ENCODE assay signal across 23 mouse cellular contexts in genomic region chr2:168667745-168668144, GRCm38 (mm10).
"Had no signal": no experiment of that assay in that cellular context is flagged by ENCODE, and none has a peak within 500 bp of the region (broad histone marks: within the 10 kb centered on the region; RNA-seq: fewer than 3 reads in every experiment).

No protein-coding gene starts in this region.

- H3K27me3 ChIP-seq: kidney, embryonic 15.5 days; limb, embryonic 12.5 days; limb, embryonic 15.5 days; neural tube, embryonic 12.5 days; neural tube, embryonic 15.5 days; stomach, embryonic 15.5 days had no signal

- H3K36me3 ChIP-seq: kidney, embryonic 15.5 days; stomach, embryonic 15.5 days had no signal

- H3K9ac ChIP-seq: kidney, embryonic 15.5 days; limb, embryonic 12.5 days; limb, embryonic 15.5 days; liver, embryonic 14.5 days; liver, postnatal 0 days; lung, embryonic 14.5 days; neural tube, embryonic 12.5 days; neural tube, embryonic 15.5 days; stomach, embryonic 15.5 days had no signal

- H3K4me1 ChIP-seq: limb, embryonic 15.5 days; neural tube, embryonic 12.5 days; neural tube, embryonic 15.5 days; stomach, embryonic 15.5 days had no signal

- H3K4me2 ChIP-seq: kidney, embryonic 15.5 days; limb, embryonic 12.5 days; limb, embryonic 15.5 days; liver, embryonic 11.5 days; lung, embryonic 14.5 days; midbrain, embryonic 11.5 days; neural tube, embryonic 12.5 days; neural tube, embryonic 15.5 days; stomach, embryonic 15.5 days had no signal

- H3K27ac ChIP-seq: kidney, embryonic 15.5 days; layer of hippocampus, adult 2 months; left cerebral cortex, adult 2 months; limb, embryonic 12.5 days; limb, embryonic 15.5 days; liver, embryonic 14.5 days; macrophage; neural tube, embryonic 12.5 days; neural tube, embryonic 15.5 days; stomach, embryonic 15.5 days had no signal

- H3K4me3 ChIP-seq: kidney, embryonic 15.5 days; layer of hippocampus, adult 2 months; left cerebral cortex, adult 2 months; limb, embryonic 12.5 days; limb, embryonic 15.5 days; neural tube, embryonic 12.5 days; neural tube, embryonic 15.5 days; stomach, embryonic 15.5 days had no signal

- ATAC-seq: liver, postnatal 0 days; lung, postnatal 0 days had no signal

- DNase-seq: kidney, adult 8-10 months; kidney, postnatal 10 days; layer of hippocampus, postnatal 36 days; liver, postnatal 0 days; lung, embryonic 14.5 days; midbrain, embryonic 14.5 days; retina, postnatal 1 day; right cerebral cortex, postnatal 25 days; spleen, adult 18-20 months; thymus, postnatal 25 days had no signal

- H3K9me3 ChIP-seq: kidney, embryonic 15.5 days; limb, embryonic 12.5 days; limb, embryonic 15.5 days; neural tube, embryonic 12.5 days; neural tube, embryonic 15.5 days; stomach, embryonic 15.5 days had no signal
